Mouse (Mus musculus) left cerebral cortex, adult 18-20 months (tissue): ENCODE results near the gene Plcl1. TPM values are rescaled to one million over a fixed set of nuclear protein-coding genes. Genes with fewer than 3 reads are reported as not detected.
A peak's percentile ranks its signal among the peaks of the same experiment; 100 is the strongest.

ENCODE experiments used
- DNase-seq, 2 experiments: peaks; one replicate each; pipeline ENCODE4 v3.0.0; 2021 to 2022; ENCODE audit warnings: low spot score in 2 of 2, mixed read lengths in 1 of 2
- total RNA-seq, 2 experiments: library from RNA; stranded (reverse); gene quantifications; 2 replicates each; pipeline ENCODE4 v1.2.3; 2021

Gene Plcl1
- total RNA-seq, 2 experiments from 2014 or later = 22.8 to 23.7 TPM

GRCm38 (mm10) chr1:55700016-55700415, 294.3 kb downstream of the Plcl1 start:
- no peak for DNase-seq

- DNase-seq = no peak
Observed at GRCm38 (mm10) chr1:55700726-55701125, 295.0 kb downstream of the Plcl1 start.

- DNase-seq = no peak
Observed at GRCm38 (mm10) chr1:55701601-55702000, 295.9 kb downstream of the Plcl1 start.

GRCm38 (mm10) chr1:55702106-55702505, 296.4 kb downstream of the Plcl1 start:
- DNase-seq = no peak

- DNase-seq = no peak
Observed at GRCm38 (mm10) chr1:55704707-55705106, 299.0 kb downstream of the Plcl1 start.

DNA sequence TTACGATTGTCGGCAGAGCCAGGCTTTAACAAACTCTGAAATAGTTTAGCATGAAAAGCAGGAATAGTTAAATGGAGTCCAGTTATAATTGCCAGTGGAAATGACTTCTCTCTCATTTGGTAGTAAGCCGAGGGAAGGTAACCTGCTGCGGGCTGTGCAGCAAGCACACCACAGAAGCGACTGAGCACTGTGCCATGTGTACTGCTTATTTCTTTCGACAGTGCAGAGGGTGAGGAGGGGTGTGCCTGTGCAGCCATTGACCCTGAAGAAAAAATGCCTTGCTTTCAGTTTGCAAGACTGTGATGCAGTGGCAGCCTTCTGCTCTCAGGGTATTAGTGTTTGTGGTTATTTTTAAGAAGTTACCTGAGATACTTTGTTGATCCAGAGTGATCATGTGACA, 299.5 kb downstream of the Plcl1 start:
- no peak for DNase-seq

- no peak for DNase-seq
Observed at GRCm38 (mm10) chr1:55705756-55706155, 300.0 kb downstream of the Plcl1 start.

GRCm38 (mm10) chr1:55706933-55707332, 301.2 kb downstream of the Plcl1 start:
- no peak for DNase-seq

GRCm38 (mm10) chr1:55717283-55717803, 311.6 kb downstream of the Plcl1 start:
- DNase-seq = no peak

- no peak for DNase-seq
Observed at GRCm38 (mm10) chr1:55725428-55725827, 319.7 kb downstream of the Plcl1 start.

GRCm38 (mm10) chr1:55729332-55729731, 323.6 kb downstream of the Plcl1 start:
- DNase-seq = no peak

DNA sequence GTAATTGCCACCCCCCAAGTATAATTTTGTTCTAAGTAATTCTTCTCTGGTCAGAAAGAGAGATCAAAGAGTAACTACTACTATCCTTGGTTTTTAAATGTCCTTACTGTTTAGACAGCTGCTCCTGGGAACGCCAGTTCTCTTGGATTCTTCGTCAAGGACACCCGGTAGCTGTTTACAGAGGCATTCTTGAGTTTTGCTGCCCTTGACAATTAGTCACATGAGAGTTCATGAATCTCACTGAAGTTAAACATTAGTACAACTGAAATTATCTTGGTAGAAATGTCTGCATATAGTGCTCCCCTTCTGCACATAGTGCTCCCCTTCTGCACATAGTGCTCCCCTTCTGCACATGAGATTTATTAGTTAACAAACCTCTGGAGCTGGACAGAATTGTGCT, 327.2 kb downstream of the Plcl1 start:
- no peak for DNase-seq

DNA sequence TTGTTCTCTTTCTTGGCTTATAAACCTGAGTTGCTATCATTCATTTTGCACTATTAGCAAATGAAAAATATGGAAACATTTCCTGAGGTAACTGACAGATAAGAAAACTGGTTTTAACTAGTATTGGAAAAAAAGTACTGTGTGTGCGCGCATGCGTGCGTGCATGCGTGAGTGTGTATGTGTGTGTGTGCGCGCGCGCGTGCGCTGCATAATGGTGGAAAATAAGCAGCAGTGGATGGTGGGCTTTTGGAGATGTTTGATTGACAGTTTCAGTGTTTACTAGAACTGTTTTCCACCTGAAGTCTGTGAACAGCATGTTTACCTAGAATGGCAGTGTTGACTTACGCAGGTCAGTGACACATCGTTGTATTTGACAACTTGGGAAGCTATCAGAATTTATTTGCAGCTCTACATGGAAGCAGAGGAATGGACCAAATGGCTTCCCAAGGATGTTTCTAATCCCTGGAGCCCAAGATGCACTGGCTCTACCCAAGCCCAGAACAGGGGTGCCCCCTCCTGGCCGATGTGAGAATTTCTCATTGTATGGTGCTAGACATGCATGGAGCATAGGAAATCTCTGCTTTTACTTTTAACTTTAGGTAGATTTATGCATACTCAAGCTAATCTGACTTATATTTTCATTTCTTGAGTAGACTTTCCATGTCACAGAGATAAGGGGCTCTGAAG, 330.5 kb downstream of the Plcl1 start:
- DNase-seq = peak; percentile 76 to 83

- DNase-seq = no peak
Observed at GRCm38 (mm10) chr1:55736762-55737288, 331.1 kb downstream of the Plcl1 start.

- no peak for DNase-seq
Observed at GRCm38 (mm10) chr1:55738746-55739365, 333.1 kb downstream of the Plcl1 start.

- DNase-seq = peak; percentile 38 to 39
Observed at GRCm38 (mm10) chr1:55741885-55742284, 336.2 kb downstream of the Plcl1 start.

GRCm38 (mm10) chr1:55748516-55748915, 342.8 kb downstream of the Plcl1 start:
- DNase-seq = no peak

- no peak for DNase-seq
Observed at GRCm38 (mm10) chr1:55749770-55750169, 344.0 kb downstream of the Plcl1 start.

- peak; percentile 58 to 71 for DNase-seq
Observed at GRCm38 (mm10) chr1:55755742-55756141, 350.0 kb downstream of the Plcl1 start.

GRCm38 (mm10) chr1:55762284-55762683, 356.6 kb downstream of the Plcl1 start:
- DNase-seq = no peak

- DNase-seq = no peak
Observed at GRCm38 (mm10) chr1:55763171-55763570, 357.4 kb downstream of the Plcl1 start.

DNA sequence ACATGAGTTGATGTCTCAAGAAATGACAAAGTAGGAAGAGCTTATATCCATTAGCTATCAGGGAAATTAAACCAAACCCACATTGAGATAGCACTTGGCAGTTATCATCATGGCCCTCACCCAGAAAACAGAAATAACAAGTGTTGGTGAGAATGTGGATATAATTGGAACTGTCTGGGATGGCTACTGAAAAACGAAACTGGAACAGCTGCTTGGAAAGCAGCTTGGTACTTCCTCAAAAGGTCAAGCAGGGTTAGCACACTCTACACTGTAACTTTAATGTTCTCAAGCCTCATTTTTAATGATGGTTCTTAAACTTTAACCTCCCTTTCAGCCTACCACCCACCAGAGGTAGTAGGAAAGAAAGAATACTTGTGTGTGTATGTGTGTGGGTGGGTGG, 361.0 kb downstream of the Plcl1 start:
- DNase-seq = no peak
